11 mouse cellular contexts compared by ENCODE assay signal in genomic region chr17:50678748-50679147, GRCm38 (mm10).
DNase-seq lines count a peak whose midpoint lies in the region; ATAC-seq and TF ChIP-seq lines count a peak whose summit lies in the region.
"Had no signal": no experiment of that assay in that cellular context is flagged by ENCODE, and none has a peak within 500 bp of the region (broad histone marks: within the 10 kb centered on the region; RNA-seq: fewer than 3 reads in every experiment).

No protein-coding gene starts in this region.

- H3K4me3 ChIP-seq in heart, adult 2 months = no peak overlapping the region
- H3K4me3 ChIP-seq in heart, embryonic 10.5 days = no peak overlapping the region
- H3K4me3 ChIP-seq in brown adipose tissue, adult 24 weeks (ENCODE audit: insufficient read depth, low read depth, low read length) = no peak overlapping the region
- no peak overlapping the region for H3K4me3 ChIP-seq in limb, embryonic 12.5 days (replicated peaks)

- no peak for TF ChIP-seq POLR2A in heart, adult 2 months (IDR thresholded peaks at IDR 0.05; ENCODE audit: insufficient read depth, low read depth, low read length)

- H3K27ac ChIP-seq in heart, adult 2 months = peak overlapping the region; percentile 72
- H3K27ac ChIP-seq in heart, embryonic 10.5 days = no peak overlapping the region
- peak overlapping the region; percentile 59 for H3K27ac ChIP-seq in brown adipose tissue, adult 24 weeks (replicated peaks; ENCODE audit: low read depth, low read length)
- peak overlapping the region; percentile 87 for H3K27ac ChIP-seq in limb, embryonic 12.5 days
- H3K27ac ChIP-seq: liver, embryonic 14.5 days had no signal

- no peak overlapping the region for H3K9ac ChIP-seq in heart, adult 2 months (ENCODE audit: low read depth, low read length)
- no peak overlapping the region for H3K9ac ChIP-seq in limb, embryonic 12.5 days (replicated peaks)
- H3K9ac ChIP-seq: liver, embryonic 14.5 days had no signal

- no peaks in the 10 kb centered on the region for H3K27me3 ChIP-seq in heart, adult 2 months (ENCODE audit: control insufficient read depth, insufficient read depth, low read length)
- H3K27me3 ChIP-seq in heart, embryonic 10.5 days (ENCODE audit: insufficient read depth, poor library complexity, severe bottlenecking) = no peaks in the 10 kb centered on the region
- H3K27me3 ChIP-seq in limb, embryonic 12.5 days = no peaks in the 10 kb centered on the region
- H3K27me3 ChIP-seq: CH12.LX had no signal

- intact Hi-C loops in heart, adult 2 months (cut with DNase I) = no loop called here
- intact Hi-C loops in left cerebral cortex, postnatal 4 days (cut with DNase I) = no loop called here
- intact Hi-C loops in left cerebral cortex, postnatal 10 days (cut with DNase I) = no loop called here

- ATAC-seq in limb, embryonic 12.5 days (ENCODE audit: insufficient number of reproducible peaks, insufficient read depth, low FRiP score, low TSS enrichment, low read depth) = no peak

- H3K79me2 ChIP-seq in heart, adult 2 months (replicated peaks; ENCODE audit: control insufficient read depth, insufficient read depth, low read length) = no peaks in the 10 kb centered on the region

- no peaks in the 10 kb centered on the region for H3K9me3 ChIP-seq in heart, embryonic 10.5 days
- no peaks in the 10 kb centered on the region for H3K9me3 ChIP-seq in limb, embryonic 12.5 days

- peaks cover 16% of the 10 kb centered on the region for H3K4me1 ChIP-seq in heart, adult 2 months (ENCODE audit: control insufficient read depth, insufficient read depth, low read length)
- peaks cover 22% of the 10 kb centered on the region for H3K4me1 ChIP-seq in heart, embryonic 10.5 days
- peaks cover 15% of the 10 kb centered on the region for H3K4me1 ChIP-seq in brown adipose tissue, adult 24 weeks (ENCODE audit: control insufficient read depth, insufficient read depth, insufficient read length, low read length)
- H3K4me1 ChIP-seq in limb, embryonic 12.5 days (replicated peaks) = peaks cover 44% of the 10 kb centered on the region

- TF ChIP-seq CTCF in heart, adult 2 months (IDR thresholded peaks at IDR 0.05) = no peak

- WGBS in heart, adult 2 months = 78% methylated on average over 2 of the region's 2 CpGs
- WGBS in heart, embryonic 10.5 days = 57% methylated on average over 2 of the region's 2 CpGs
- 53% methylated on average over 2 of the region's 2 CpGs for WGBS in limb, embryonic 12.5 days

- DNase-seq in heart, adult 2 months = no peak
- DNase-seq in heart, embryonic 10.5 days (ENCODE audit: low spot score) = no peak
- peak; percentile 32 for DNase-seq in left cerebral cortex, postnatal 4 days
- DNase-seq in left cerebral cortex, postnatal 10 days (ENCODE audit: extremely low spot score in 1 of 2, low spot score in 2 of 2) = no peak
- DNase-seq in thymus, postnatal 14 days = no peak
- DNase-seq in frontal cortex, adult 2 months (ENCODE audit: extremely low spot score in 1 of 2, low spot score in 1 of 2) = no peak
- DNase-seq: thymus, postnatal 36 days had no signal

- no peak for TF ChIP-seq EP300 in heart, adult 2 months (IDR thresholded peaks at IDR 0.05; ENCODE audit: insufficient read depth, low read depth, low read length)

- H3K36me3 ChIP-seq in heart, adult 2 months (ENCODE audit: control insufficient read depth, insufficient read depth, low read length) = peaks cover 5% of the 10 kb centered on the region; the same call in 1 of the 2 replicates
- no peaks in the 10 kb centered on the region for H3K36me3 ChIP-seq in heart, embryonic 10.5 days
- H3K36me3 ChIP-seq in limb, embryonic 12.5 days = no peaks in the 10 kb centered on the region

- no peak overlapping the region for H3K4me2 ChIP-seq in limb, embryonic 12.5 days
